Mouse (Mus musculus): ENCODE measurements around the gene Zfp184. TPM values are rescaled to one million over a fixed set of nuclear protein-coding genes. Genes with fewer than 3 reads are reported as not detected.
A peak's percentile ranks its signal among the peaks of the same experiment; 100 is the strongest.

Gene Zfp184
- polyA plus RNA-seq, 1 experiment from 2014 or later, result 12.5 TPM

DNA sequence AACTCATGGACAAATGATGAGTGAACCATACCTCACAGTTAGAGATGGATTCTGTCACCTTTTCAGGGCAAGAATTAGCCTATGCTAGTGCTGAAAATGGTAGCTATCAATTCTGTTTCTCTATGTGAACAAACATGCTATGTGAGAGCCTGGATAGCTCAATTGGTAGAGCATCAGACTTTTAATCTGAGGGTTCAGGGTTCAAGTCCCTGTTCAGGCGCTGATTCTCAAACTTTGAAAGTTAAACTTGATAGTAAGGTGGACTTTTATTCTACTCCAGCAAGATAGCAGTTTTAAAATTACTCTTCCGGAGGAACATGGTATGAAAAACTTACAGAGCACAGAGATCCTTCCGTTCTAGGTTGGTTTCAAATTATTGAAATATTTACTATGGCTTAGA is 26.7 kb downstream of the Zfp184 start:
- H3K27ac ChIP-seq (ENCODE audit: low read length), result no peak overlapping the region
- WGBS, result 36% methylated on average over 3 of the region's 3 CpGs
- no peak for ATAC-seq (ENCODE audit: low read depth)

DNA sequence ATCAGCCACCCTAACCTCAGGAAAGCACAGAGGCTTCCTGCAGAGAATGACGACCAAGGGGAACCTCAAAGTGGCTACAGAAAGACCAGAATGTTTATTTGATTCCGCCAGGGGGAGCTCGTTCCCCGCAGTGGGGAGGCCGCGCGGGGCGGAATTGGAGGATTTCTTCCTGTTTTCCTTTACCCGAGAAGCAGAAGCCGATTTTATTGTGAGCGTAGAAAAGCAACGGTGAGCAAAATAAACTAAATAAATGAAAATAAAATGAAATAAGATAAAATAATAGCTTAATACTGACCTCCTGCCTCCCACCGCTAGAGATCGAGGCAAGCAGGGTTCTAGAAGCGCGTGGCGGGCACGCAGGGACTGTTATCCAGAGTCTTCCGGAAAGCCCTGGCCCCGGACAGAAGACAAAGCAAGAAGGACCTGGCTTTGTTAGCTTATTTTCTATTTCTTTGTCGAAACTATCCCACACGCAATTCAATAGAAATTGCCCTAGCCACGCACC is 29.4 kb downstream of the Zfp184 start:
- H3K4me1 ChIP-seq (replicated peaks; ENCODE audit: control insufficient read depth, insufficient read depth, low read length), result no peaks in the 10 kb centered on the region
- WGBS, result under 1% methylated on average over 23 of the region's 23 CpGs
- no peaks in the 10 kb centered on the region for H3K27me3 ChIP-seq (ENCODE audit: control insufficient read depth, insufficient read depth, low read depth, low read length)
- peak overlapping the region; percentile 89 for H3K27ac ChIP-seq (ENCODE audit: low read length)
- H3K4me2 ChIP-seq (ENCODE audit: low read depth, low read length), result peak overlapping the region; percentile 45
- H3K36me3 ChIP-seq (ENCODE audit: control insufficient read depth, insufficient read depth, low read length), result no peaks in the 10 kb centered on the region
- H3K9me3 ChIP-seq (ENCODE audit: control insufficient read depth, low read length), result no peaks in the 10 kb centered on the region
- ATAC-seq (ENCODE audit: low read depth), result peak; percentile 91
- peak overlapping the region; percentile 71 for H3K9ac ChIP-seq (ENCODE audit: low read length)
- H3K4me3 ChIP-seq (ENCODE audit: low read length), result peak overlapping the region; percentile 59

More for the DNA sequence above, 26.7 kb downstream of the Zfp184 start:
- Histone ChIP-seq H3K36me3 (ENCODE audit: control insufficient read depth, insufficient read depth, low read length) (no peaks in the 10 kb centered on the region), H3K4me2 (ENCODE audit: low read depth, low read length) (no peak overlapping the region), H3K27me3 (ENCODE audit: control insufficient read depth, insufficient read depth, low read depth, low read length) (no peaks in the 10 kb centered on the region), H3K9ac (ENCODE audit: low read length) (no peak overlapping the region), H3K4me1 (replicated peaks; ENCODE audit: control insufficient read depth, insufficient read depth, low read length) (no peaks in the 10 kb centered on the region), H3K9me3 (ENCODE audit: control insufficient read depth, low read length) (no peaks in the 10 kb centered on the region), H3K4me3 (ENCODE audit: low read length) (no peak overlapping the region)

DNA sequence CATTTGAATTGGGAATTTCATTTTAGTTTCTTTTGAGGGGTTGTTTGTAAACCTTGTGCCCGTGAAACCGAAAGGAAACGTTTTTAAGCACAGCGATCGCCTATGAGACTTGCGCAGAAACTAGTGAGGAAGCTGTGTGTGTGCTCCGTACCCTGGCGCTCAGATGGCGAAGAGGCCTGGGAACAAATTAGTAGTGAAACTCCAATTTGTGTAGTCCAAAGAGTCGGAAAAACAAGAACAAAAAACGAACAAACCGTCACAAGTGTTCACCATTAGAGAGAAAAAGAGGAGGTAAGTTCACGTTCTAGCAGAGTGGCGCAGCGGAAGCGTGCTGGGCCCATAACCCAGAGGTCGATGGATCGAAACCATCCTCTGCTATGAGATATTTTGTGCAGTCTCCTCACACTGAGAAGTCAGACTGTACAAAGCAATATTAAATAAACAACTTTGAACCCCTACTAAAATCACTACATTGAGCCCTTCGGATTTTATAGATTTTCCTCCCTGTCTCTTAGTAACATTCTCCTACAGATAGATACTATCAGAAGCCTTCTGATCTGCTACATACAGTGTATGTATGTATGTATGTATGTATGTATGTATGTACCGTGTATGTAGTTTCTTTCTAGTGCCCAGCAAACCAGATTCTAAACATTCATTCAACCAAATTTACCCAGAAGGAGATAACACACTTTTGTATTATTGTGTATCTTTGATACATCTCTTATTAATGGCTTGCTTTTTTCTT is 30.0 kb downstream of the Zfp184 start:
- H3K9ac ChIP-seq (ENCODE audit: low read length), result peak overlapping the region; percentile 71
- H3K9me3 ChIP-seq (ENCODE audit: control insufficient read depth, low read length), result no peaks in the 10 kb centered on the region
- peak; percentile 95 for ATAC-seq (ENCODE audit: low read depth)
- H3K4me2 ChIP-seq (ENCODE audit: low read depth, low read length), result peak overlapping the region; percentile 45
- peak overlapping the region; percentile 89 for H3K27ac ChIP-seq (ENCODE audit: low read length)
- 3% methylated on average over 20 of the region's 20 CpGs for WGBS
- H3K27me3 ChIP-seq (ENCODE audit: control insufficient read depth, insufficient read depth, low read depth, low read length), result peaks cover 3% of the 10 kb centered on the region; the same call in 1 of the 2 replicates
- H3K4me3 ChIP-seq (ENCODE audit: low read length), result peak overlapping the region; percentile 59
- no peaks in the 10 kb centered on the region for H3K4me1 ChIP-seq (replicated peaks; ENCODE audit: control insufficient read depth, insufficient read depth, low read length)
- H3K36me3 ChIP-seq (ENCODE audit: control insufficient read depth, insufficient read depth, low read length), result no peaks in the 10 kb centered on the region

DNA sequence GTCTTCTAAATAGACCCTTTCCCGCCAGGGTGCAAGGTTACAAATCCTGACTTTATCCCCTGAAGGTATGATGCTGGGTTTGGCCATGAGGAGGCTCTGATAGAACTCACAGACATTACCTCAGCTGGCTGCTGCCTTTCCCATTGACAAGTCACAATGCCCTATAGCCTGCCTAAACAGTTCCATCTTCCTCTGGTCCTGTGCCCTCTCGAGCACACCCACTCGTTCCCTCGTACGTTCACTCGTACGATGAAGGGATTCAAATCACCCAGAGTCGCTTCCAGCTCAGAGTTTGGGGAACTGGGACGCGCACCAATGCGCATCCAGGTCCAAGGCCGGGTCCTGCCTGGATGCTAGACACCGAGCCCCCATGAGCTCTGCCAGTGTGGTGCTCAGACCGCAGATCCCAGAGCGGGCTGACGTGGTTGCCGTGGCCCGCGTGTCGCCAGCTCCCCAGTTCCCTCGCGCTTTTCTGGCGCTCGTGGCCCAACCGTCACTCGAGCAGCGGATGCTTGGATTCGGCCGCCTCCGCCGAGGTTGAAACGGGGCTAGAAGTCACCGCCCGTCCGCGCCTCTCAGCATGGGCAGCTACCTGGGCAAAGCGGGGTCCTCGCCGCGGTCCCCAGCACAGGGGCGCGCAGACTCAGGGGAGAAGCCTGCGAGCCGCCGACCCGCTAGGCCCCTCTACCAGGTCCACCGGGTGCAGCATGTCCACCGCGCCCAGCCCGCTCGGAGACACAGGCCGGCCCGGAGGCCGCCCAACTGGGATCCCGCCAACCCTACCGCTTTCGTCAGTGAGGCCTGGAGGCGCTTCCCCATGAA is 36.3 kb downstream of the Zfp184 start, which contains the start of gene Pom121l2:
Pom121l2 (plus strand) TSS at position 214 of the 822 bp plus-strand sequence.
- no peaks in the 10 kb centered on the region for H3K4me1 ChIP-seq (replicated peaks; ENCODE audit: control insufficient read depth, insufficient read depth, low read length)
- H3K9me3 ChIP-seq (ENCODE audit: control insufficient read depth, low read length), result no peaks in the 10 kb centered on the region
- H3K27me3 ChIP-seq (ENCODE audit: control insufficient read depth, insufficient read depth, low read depth, low read length), result peaks cover 5% of the 10 kb centered on the region; the same call in 1 of the 2 replicates
- H3K27ac ChIP-seq (ENCODE audit: low read length), result no peak within 1 kb of the TSS
- H3K9ac ChIP-seq (ENCODE audit: low read length), result peak within 1 kb of the TSS; percentile 79
- peak; percentile 92 for ATAC-seq (ENCODE audit: low read depth)
- under 1% methylated on average over 55 of the region's 58 CpGs for WGBS
- H3K4me2 ChIP-seq (ENCODE audit: low read depth, low read length), result peak within 1 kb of the TSS; percentile 94
- peak within 1 kb of the TSS; percentile 61 for H3K4me3 ChIP-seq (ENCODE audit: low read length)
- no peaks in the 10 kb centered on the region for H3K36me3 ChIP-seq (ENCODE audit: control insufficient read depth, insufficient read depth, low read length)

DNA sequence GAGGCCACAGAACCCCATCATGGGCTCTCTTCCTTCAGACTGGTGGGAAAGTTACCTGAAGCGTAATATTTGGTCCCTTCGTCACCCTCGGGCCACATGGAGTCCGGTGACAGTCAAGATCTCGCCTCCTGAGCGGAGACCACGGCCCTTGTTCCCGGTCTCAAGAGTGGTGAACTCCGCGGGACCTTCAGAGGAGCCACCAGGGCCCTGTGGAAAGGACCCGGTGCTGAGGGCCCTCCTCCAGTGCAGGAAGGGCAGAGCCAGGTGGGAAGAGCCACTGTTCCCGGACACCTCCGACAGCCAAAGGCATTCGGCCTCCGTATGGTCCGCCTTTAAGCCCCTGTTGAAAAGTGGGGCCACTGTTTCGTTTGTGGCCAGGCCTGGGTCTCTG is 36.9 kb downstream of the Zfp184 start:
- Histone ChIP-seq H3K4me1 (replicated peaks; ENCODE audit: control insufficient read depth, insufficient read depth, low read length) (no peaks in the 10 kb centered on the region), H3K9ac (ENCODE audit: low read length) (peak overlapping the region; percentile 79), H3K4me2 (ENCODE audit: low read depth, low read length) (peak overlapping the region; percentile 94), H3K4me3 (ENCODE audit: low read length) (peak overlapping the region; percentile 61), H3K27ac (ENCODE audit: low read length) (no peak overlapping the region), H3K9me3 (ENCODE audit: control insufficient read depth, low read length) (no peaks in the 10 kb centered on the region), H3K36me3 (ENCODE audit: control insufficient read depth, insufficient read depth, low read length) (no peaks in the 10 kb centered on the region), H3K27me3 (ENCODE audit: control insufficient read depth, insufficient read depth, low read depth, low read length) (peaks cover 5% of the 10 kb centered on the region; the same call in 1 of the 2 replicates)
- 5% methylated on average over 17 of the region's 17 CpGs for WGBS
- ATAC-seq (ENCODE audit: low read depth), result peak; percentile 57; the same call in 1 of the 2 replicates

DNA sequence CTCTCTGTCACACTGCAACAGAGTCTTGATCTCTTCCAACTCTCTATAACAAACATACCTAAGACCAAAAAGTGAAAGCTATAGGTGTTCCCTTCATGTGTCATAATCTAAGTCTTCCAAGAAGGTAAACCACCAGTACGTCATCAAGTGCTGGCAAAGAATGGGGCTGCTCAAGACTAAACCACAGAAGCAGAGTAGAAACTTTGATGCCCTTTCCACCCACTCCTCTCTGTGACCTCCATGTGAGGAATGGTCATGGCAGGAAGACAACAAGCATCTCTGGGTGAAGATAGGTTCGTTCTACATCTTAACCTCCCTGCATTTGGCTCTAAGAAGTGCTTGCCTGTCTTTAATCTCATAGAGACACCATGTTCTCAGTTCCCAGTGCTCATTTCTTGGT is 39.6 kb downstream of the Zfp184 start:
- no peaks in the 10 kb centered on the region for H3K9me3 ChIP-seq (ENCODE audit: control insufficient read depth, low read length)
- WGBS, result 85% methylated on average over 2 of the region's 2 CpGs
- H3K36me3 ChIP-seq (ENCODE audit: control insufficient read depth, insufficient read depth, low read length), result no peaks in the 10 kb centered on the region
- no peak overlapping the region for H3K27ac ChIP-seq (ENCODE audit: low read length)
- ATAC-seq (ENCODE audit: low read depth), result no peak
- no peak overlapping the region for H3K4me3 ChIP-seq (ENCODE audit: low read length)
- H3K9ac ChIP-seq (ENCODE audit: low read length), result no peak overlapping the region
- H3K27me3 ChIP-seq (ENCODE audit: control insufficient read depth, insufficient read depth, low read depth, low read length), result peaks cover 4% of the 10 kb centered on the region; the same call in 1 of the 2 replicates
- H3K4me2 ChIP-seq (ENCODE audit: low read depth, low read length), result no peak overlapping the region
- no peaks in the 10 kb centered on the region for H3K4me1 ChIP-seq (replicated peaks; ENCODE audit: control insufficient read depth, insufficient read depth, low read length)

DNA sequence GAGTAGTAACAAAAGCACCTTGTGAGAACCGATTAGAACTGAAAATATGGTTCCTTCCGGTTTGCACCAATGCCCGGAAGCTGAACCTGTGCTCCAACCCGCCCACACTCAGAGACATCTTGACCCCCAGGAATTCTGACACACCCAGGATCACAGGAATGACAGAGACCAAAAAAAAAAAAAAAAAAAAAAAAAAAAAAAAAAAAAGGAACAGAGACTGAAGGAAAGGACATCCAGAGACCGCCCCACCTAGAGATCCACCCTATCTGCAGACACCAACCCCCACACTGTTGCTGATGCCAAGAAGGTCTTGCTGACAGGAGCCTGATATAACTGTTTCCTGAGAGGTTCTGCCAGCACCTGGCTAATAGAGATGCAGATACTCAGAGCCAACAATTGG is 47.7 kb downstream of the Zfp184 start:
- H3K4me3 ChIP-seq (ENCODE audit: low read length), result no peak overlapping the region
- H3K36me3 ChIP-seq (ENCODE audit: control insufficient read depth, insufficient read depth, low read length), result no peaks in the 10 kb centered on the region
- ATAC-seq (ENCODE audit: low read depth), result no peak
- no peak overlapping the region for H3K4me2 ChIP-seq (ENCODE audit: low read depth, low read length)
- 80% methylated on average over 5 of the region's 5 CpGs for WGBS
- no peak overlapping the region for H3K9ac ChIP-seq (ENCODE audit: low read length)
- H3K4me1 ChIP-seq (replicated peaks; ENCODE audit: control insufficient read depth, insufficient read depth, low read length), result peaks cover 10% of the 10 kb centered on the region; the same call in 1 of the 2 replicates
- peaks cover 11% of the 10 kb centered on the region for H3K27me3 ChIP-seq (ENCODE audit: control insufficient read depth, insufficient read depth, low read depth, low read length)
- H3K9me3 ChIP-seq (ENCODE audit: control insufficient read depth, low read length), result no peaks in the 10 kb centered on the region
- H3K27ac ChIP-seq (ENCODE audit: low read length), result no peak overlapping the region

DNA sequence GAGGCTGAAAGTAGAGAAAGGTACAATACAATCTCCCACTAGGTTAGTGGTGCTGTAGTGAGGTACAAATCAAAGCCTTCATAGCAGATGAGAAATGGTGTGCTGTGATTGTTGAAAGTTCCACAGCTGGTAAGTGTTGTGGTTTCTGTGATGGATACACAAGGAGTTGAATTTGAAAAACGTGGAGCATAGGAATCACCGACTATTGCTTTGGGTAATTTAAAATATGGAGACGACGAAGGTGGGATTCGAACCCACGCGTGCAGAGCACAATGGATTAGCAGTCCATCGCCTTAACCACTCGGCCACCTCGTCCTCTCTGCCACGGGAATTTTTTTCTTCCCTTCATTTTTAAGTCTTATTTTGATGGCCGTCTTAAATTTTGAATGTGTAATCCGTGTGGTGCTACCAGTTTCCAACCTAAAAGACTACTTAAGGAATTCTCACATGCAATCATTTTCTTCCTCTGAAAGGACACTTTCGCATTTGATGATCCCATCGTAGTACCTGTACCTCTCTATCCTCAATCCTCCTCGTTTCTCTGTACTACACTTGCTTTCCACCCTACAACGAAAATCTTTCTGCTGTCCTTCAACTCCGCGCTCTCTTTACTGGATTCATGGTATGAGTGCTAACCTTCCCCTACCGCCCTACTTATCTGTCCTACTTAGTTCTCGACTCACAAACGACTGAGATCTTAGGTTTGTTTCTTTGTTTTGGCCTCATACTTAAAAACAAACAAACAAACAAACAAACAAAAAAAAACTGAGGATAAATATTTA is 49.3 kb downstream of the Zfp184 start:
- Histone ChIP-seq H3K4me1 (replicated peaks; ENCODE audit: control insufficient read depth, insufficient read depth, low read length) (peaks cover 10% of the 10 kb centered on the region; the same call in 1 of the 2 replicates), H3K4me3 (ENCODE audit: low read length) (no peak overlapping the region), H3K4me2 (ENCODE audit: low read depth, low read length) (peak overlapping the region; percentile 13), H3K27ac (ENCODE audit: low read length) (no peak overlapping the region), H3K9ac (ENCODE audit: low read length) (no peak overlapping the region), H3K9me3 (ENCODE audit: control insufficient read depth, low read length) (no peaks in the 10 kb centered on the region), H3K27me3 (ENCODE audit: control insufficient read depth, insufficient read depth, low read depth, low read length) (peaks cover 26% of the 10 kb centered on the region), H3K36me3 (ENCODE audit: control insufficient read depth, insufficient read depth, low read length) (no peaks in the 10 kb centered on the region)
- 4% methylated on average over 22 of the region's 22 CpGs for WGBS
- ATAC-seq (ENCODE audit: low read depth), result no peak
